Mouse (Mus musculus): ENCODE measurements at regions not wholly inside any gene's neighbourhood (a gene's known extent, or its start where the extent isn't known, plus 50 kb on each side); places are given as distances from the start of the nearest gene placed in this dataset.

DNA sequence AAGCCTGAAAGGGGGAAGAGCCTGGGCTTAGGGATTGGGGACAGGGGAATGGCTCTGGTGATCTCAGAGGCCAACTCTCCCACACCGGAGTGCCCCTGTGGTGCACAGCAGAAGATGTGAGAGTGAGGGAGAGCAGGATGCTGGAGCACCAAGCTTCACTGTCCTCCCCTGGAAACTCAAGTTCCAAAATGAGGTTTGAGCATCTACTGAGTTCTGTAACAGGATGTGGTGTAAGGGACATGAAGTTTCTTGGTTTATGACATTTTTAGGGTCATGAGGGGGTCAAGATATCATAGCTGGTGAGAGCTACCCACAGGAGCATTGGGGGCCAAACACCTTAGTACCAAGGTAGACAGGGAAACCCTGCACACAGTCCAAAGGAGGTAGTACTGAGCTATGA lies 274.1 kb upstream of the Zmiz1 start:
- TF ChIP-seq CTCF (IDR thresholded peaks at IDR 0.05; ENCODE audit: extremely low read depth, insufficient read length, insufficient replicate concordance, low read depth, low read length) = no peak
- no peak for TF ChIP-seq POLR2A (IDR thresholded peaks at IDR 0.05; ENCODE audit: low read depth, low read length)

All from small intestine, adult 2 months (tissue).